Mouse (Mus musculus) left cerebral cortex, postnatal 10 days (tissue): ENCODE data around the gene Ap5b1. TPM values are rescaled to one million over a fixed set of nuclear protein-coding genes. Genes with fewer than 3 reads are reported as not detected.

Source experiments
- DNase-seq, 2 experiments: peaks; one replicate each; pipeline ENCODE4 v3.0.0; 2021 to 2022; ENCODE audit warnings: low spot score in 2 of 2, mixed read lengths in 1 of 2; ENCODE audit errors: extremely low spot score in 1 of 2
- intact Hi-C: fragments of 180-260 bp; cut with DNase I; formaldehyde crosslinking; loops from one replicate; pipeline ENCODE4 v1.15.1; 2025
- total RNA-seq, 2 experiments: library from RNA; stranded (reverse); gene quantifications; 2 replicates each; pipeline ENCODE4 v1.2.3; 2021

Ap5b1 gene
- total RNA-seq, result 1 to 10 TPM; 8.3 to 9.2 TPM

DNA sequence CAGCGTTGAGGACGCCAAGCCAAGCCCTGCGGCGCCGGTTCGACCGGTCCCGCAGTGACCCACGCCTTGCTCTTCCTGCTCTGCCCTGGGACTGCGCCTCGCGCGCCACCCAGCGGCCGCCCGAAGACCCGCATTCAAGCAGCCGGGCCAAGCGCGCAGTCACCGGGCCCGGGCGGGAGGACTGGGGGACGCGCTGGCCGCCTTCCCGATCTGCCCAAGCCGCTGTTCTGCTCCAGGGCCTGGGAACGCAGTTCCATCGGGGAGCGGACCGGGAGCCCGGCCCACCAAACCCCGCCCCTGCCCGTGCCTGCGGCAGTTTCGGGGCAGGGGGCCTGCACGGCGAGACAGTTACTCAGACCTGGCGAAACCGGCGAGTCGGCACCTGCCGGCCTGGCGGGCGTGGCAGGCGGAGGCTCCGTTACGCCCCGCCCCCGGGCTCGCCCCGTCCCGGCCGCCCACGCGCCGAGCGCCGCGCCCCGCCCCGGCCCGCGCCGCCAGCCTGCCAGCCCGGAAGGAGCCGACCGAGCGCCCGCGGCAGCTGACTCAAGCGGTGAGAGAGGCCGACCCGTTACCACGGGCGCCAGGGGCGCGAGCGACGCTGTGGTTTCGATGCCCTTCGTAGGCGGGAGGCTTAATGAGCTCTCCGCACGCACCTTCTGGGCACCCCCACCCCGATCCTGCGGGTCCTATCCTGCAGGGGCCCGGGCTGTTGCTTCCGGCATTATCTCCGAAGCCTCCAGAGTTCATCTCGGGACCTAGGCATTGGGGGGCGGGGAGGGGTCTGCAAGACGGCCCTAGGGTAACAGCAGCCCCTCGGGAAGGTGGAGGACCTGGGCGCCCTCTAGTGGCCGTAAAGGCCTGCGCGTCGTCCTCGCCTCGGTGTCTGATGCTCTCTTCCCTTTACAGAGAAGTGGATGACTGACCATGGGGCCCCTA, at the start of gene Ap5b1:
Gene Ap5b1 (plus strand): TSS at position 492 of the 936 bp plus-strand sequence.
- DNase-seq, result peak; percentile 77 to 91
- intact Hi-C loops, result loop anchor here (2.0 kb wide), 1 partner anchor 39 kb away; no protein-coding TSS in a partner anchor

DNA sequence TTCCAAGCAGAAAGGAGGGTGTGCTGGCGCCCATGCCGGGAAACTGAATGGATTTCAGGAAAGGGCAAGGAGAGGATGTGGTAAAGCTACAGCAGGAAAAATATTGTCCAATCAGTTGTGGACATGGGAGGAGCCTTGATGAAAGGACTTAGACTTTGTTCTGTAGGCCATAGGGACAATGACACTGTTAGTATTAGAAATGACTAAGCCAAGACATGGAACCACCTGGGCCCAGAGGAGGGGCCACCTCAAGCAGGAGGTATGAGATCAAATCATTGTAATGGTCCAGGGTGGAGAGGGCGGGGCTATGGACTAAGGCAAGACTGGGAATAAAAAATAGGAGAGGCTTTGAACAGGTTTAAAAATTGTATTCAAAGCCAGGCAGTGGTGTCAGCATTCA, 49.1 kb upstream of the Ap5b1 start:
- intact Hi-C loops, result no loop called here

DNA sequence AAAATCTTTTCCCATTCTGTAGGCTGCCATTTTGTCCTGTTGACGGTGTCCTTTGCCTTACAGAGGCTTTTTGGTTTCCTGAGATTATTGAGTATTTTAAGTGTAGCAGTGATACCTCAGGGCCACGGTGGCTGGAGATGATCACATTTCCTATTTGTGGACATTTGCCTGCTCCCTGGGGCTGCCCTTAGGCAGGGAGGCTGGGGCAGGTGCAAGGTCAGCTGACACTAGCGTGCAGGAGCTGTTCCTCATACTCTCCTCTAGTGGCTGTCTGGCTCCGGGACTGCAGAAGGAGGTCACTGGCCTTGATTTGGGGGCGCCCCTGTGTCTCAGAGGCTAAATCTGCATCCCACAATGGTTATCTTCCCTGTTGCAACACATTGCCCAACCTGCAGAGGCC, 42.6 kb upstream of the Ap5b1 start:
- DNase-seq, result no peak
- intact Hi-C loops, result no loop called here

More for the DNA sequence above, 49.1 kb upstream of the Ap5b1 start:
- no peak for DNase-seq

DNA sequence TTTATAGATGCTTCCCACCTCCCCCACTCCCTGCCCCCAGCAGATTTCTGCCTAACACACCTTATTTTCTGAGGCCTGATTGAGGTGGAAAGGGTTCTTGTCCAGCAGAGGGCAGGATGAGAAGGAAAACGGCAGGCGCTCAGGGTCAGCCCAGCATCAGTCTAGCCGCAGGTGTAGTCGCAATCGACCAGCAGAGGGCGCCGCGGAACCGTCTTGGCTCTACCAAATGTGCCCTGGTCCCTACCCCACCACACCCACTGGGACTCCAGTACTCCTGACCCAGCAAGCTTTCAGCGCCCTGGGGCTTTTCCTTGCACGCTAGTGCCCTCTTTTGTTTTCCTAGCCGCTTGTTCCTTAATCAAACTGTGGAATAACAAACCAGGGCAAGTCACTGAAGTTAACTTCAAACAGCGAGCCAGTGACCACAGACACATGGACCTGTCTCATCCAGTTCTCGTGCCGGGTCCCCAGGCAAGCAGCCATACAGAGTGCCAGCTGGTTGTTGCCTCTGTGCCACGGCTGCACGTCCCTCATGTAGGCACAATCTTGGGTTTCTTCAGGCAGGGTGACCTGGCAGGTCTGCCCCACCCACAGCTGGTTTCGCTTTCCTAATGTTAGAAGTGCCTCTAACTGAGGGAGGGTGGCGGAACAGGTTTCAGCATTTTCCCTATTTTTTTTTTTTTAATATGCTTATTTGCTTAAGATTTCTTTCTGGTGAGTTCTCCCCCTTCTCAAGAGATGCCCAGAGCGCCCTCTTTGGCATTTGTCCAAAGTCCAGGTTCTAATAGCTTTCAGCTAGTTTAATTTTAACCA, 38.3 kb upstream of the Ap5b1 start:
- DNase-seq, result peak; percentile 80 to 95
- intact Hi-C loops, result loop anchor here (2.0 kb wide), 1 partner anchor 39 kb away; the partner anchor contains the start of gene Ap5b1

DNA sequence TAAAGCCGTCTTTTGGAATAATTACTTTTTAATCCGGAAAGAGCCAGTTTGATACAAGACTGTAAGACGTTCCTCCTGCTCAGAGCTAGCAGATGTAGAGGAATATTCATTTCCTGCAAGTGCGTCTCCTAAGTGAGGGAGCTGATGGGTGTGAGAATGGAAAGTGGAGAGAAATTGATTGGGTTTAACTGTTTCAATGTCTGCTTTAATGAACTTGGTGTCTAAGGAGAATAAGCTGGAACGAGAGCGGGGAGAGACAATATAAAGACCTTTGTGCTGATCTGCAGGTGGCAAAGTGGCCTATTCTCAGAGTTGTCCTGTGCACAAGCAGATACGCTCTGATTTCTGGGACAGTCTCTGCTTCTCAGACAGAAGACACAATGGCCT, 37.7 kb upstream of the Ap5b1 start:
- no peak for DNase-seq
- intact Hi-C loops, result no loop called here

DNA sequence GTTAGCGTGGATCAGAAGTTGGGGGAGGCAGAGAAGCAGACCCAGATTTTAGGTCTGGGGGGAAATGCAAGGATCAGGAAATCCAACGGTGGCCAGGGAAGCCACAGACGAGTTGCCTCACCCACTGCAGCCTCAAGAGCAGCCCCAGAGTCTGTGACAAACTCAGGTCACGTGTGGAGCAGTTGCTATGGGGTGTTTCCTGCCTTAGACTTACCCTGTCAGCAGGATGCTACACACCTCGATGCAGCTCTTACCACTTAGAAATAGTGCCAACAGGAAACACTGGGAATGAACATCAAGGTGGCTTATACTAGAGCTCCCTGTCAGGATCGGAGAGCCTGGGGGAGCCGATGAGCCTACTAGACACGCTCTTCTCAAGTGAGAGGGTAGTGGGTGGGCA, 35.3 kb upstream of the Ap5b1 start:
- intact Hi-C loops, result no loop called here
- DNase-seq, result no peak

DNA sequence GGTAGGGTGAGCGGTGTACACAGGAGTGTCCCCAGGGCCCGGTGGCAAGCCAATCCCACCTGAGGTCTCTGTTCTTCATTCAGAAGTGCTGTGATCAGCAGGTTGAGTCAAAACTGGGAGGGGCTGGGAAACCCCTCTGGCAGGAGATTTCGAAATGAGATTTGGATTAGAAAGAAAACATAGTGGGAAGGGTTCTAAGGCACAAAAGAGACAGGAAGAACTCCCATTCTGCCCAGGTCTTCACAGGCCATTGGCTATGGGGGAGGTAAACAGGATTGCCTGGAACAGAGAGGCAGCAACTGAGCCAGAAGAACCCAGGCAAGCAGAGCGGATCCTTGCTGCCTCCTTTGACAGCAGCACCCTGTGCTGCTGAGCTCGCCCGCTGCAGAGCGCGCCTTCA, 29.0 kb upstream of the Ap5b1 start:
- intact Hi-C loops, result no loop called here
- DNase-seq, result no peak

DNA sequence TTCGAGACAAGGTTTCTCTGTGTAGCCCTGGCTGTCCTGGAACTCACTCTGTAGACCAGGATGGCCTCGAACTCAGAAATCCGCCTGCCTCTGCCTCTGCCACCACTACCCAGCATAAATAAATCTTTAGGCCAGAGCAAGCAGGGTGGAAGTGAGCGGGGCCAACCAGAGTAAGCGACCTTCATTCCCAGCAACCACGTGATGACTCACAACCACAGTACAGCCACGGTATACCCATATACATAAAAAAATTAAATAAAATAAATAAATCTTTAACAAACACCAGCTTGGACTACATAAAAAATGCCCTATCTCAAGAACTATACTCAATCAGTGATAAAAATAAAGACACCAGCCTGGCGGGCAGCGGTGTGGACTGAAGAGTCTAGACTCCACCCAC, 24.5 kb upstream of the Ap5b1 start:
- intact Hi-C loops, result no loop called here
- DNase-seq, result no peak

DNA sequence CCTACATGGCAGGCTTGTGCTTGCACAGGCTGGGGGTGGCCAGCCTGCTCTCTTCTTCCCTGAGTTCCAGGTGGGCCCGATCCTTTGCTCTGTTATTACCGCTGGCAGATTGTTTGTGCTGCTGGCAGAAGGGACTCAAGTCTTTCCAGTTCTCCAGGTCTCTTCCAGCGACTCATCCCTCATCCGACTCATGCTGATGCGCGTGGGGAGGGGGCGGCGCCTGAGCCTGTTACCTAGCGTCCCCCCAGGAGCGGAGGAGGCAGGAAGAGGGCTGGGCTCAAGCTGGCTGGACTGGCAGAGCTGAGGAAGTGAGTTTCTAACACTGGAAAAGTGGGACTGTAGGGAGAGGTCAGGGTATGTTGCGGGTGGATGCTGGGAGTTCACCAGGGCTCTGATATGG, 23.8 kb upstream of the Ap5b1 start:
- DNase-seq, result no peak
- intact Hi-C loops, result no loop called here

DNA sequence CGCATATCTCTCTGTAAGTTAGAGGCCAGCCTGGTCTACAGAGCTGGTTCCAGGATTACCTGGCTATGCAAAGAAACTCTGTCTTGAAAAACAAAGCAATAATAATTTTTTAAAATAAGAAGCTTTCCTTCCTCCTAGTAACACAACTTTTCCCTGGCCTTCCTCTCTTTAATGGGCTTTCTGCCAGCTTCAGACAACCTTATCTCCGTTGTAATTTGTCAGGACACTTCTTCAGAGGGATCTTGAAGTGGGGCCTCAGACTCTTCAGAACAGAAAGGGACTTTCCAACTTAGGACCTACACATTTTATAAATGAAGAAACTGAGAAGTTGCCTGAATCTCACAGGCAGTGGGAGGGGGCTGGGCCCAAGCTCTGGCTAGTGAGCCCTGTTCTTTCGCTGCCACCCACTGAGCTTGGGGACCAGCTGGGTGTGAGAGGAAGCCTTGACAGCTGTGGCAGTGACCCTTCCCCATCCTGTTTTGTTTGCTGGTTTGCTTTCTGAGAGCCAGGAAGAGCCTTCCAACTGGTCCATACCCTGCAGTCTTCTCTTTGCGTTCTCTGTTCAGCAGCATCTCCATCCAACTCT, 20.3 kb upstream of the Ap5b1 start:
- intact Hi-C loops, result no loop called here
- peak in 1 of 2 experiments; percentile 39 for DNase-seq

DNA sequence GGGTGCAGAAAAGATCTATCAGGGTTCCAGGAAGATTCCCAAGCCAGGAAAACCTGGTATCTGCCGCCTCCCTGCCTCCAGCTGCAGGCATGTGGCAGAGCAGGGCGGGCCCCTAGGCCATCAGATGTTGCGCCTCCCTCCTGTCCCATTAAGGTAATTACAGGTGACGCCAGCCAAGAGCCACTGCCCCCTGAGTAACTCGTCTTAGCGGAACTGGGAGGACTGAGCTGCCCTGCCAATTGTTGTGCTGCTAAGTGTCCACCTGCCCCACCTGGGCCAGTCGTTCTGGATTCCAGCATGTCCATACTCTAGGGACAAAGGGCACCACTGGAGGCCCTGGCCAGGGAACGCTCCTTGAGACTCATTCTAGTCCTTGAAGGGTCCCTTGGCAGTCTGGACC, 14.0 kb upstream of the Ap5b1 start:
- no peak for DNase-seq
- intact Hi-C loops, result no loop called here

DNA sequence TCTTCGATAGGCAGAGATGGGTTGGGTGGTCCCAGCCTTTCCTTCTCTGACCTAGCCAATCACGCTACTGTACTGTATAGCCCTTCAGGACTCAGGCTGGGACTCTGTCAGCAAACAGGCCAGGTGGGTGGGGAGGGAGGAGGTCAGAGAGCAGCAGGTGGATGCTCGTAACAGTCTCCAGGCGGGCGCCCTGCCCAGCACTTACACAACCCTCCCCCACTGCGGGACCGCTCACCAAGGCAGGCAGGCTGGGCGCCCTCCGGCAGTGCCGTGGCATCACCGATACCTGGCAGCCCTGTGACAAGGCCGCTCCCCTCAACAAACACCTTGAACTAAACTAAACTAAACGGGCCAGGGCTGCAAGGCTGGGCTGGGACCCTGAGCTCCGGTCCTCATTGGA, 13.6 kb upstream of the Ap5b1 start:
- DNase-seq, result no peak
- intact Hi-C loops, result no loop called here

DNA sequence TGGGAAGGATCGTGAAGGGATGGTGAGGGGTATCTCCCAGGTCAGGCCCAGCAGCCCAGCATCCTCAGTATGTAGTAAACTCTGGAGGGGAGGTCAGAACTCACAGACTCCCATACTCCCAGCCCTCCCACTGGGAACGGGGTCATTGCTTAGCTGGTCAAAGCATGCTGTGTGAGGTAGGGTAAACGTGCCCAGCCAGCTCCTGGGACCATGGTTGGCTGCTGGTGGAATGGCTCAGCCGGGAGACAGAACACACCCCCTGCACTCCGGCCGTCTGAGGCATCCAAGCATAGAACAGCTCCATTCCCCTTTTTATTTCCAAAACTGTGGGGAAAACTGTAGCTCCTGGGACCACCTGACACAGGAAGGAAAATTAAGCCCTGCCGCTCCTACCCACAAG, 9.7 kb upstream of the Ap5b1 start:
- no peak for DNase-seq
- intact Hi-C loops, result no loop called here

DNA sequence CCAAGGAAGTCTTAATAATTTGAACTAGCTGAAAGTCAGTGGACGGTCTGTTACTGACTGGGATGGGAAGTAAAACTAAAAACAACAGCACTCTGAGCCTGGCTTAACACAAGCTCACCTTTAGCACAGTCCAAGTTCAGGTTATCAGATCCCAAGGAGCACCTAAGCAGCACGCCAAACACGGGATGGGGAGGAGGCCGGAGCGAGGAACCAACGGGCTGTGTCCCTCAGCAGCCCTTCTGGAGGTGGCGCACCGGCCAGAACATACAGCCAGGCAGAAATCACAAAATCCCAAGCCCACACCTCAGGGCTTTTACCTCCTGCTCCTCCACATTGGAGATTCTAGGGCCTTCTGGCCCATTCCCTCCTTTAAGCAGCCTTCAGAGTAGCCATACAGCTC, 9.1 kb upstream of the Ap5b1 start:
- no peak for DNase-seq
- intact Hi-C loops, result no loop called here

DNA sequence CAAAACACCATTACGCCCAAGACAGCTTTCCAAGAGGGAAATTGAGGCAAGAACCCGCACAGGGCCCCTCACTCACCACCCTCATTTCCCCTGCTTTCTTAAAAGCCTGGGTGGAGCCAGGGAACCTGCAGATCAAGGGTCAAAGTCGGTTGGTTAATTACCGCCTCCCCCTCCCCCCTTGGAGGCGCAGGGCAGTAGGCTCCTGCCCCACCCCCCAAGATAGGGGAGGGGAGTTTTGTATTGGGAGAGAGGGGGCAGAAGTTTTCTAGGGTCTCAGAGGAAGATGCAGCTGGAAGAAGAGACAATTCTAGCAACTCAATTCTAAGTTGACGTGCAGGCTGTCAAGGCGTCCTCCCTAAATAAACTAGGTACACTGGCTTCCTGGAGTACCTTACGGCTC, 8.6 kb upstream of the Ap5b1 start:
- DNase-seq, result no peak
- intact Hi-C loops, result no loop called here

DNA sequence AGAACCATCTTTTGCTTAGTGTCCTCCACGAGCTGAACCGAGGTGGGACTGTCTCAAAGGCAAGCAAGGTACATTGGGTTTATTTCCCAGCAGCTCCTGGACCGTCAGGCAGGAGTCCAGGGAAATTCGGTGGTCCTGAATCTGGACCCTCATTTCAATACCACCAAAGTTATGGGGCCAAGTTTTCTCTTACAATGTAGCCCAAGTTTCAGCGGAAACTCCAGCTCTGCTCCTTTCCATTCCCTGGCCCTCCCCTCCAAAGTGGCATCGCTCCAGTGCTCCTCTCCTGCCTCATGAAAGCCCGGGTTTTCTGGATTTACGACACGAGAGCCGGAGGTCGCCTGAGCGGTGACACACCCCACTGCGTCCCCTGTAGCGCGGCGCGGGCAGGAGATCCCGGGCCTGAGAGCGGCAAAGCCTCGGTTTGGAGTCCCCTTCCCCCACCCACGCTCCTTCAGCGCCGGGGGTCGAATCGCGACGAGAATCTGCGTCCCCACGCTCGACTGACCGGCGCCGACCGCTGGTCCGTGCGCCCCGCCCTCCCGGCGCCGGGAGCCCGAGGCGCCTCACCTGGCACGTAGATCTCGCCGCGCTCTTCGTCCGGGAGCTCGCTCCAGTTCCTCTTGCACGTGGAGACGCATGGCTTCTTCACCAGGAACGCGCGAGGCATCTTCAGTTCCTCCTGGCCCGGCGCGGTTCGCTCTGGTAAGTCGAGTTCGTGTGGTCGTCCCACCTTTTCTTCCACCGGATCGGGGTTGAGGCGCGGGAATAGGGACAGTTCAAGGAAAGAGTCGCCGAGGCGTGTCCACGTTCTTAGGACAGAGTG, 8.0 kb upstream of the Ap5b1 start:
- no peak for DNase-seq
- intact Hi-C loops, result no loop called here

DNA sequence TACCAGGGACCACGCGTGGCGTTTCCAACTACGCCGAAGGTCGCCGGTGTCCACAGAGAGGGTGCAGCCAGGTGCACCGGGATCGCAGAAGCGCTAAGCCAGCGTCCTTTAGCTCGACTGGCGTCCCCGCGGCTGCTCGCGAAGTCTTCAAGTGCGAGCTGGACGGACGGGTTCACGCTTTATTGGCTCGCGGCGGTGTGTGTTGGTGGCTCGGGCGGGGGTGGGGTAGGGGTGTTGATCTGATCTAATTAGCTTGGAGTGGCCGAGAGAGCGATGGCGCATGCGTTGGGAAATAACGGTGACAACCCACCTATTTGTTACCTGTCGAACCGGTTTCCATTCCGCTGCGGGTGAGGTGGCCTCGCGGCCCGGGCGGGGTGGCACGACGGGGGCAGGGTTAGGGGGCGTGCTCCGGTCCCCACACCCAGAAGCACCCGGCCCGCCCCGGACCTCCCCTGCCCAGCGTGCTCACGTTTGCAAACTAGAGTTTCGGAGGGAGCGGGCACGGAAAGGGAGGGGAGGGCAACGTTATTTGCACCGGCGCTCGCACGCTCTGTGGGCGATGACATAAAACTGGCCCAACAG, 7.3 kb upstream of the Ap5b1 start, which contains the start of gene Ovol1:
Gene Ovol1 (minus strand): TSS at position 190 of the 585 bp plus-strand sequence.
- intact Hi-C loops, result no loop called here
- DNase-seq, result no peak

DNA sequence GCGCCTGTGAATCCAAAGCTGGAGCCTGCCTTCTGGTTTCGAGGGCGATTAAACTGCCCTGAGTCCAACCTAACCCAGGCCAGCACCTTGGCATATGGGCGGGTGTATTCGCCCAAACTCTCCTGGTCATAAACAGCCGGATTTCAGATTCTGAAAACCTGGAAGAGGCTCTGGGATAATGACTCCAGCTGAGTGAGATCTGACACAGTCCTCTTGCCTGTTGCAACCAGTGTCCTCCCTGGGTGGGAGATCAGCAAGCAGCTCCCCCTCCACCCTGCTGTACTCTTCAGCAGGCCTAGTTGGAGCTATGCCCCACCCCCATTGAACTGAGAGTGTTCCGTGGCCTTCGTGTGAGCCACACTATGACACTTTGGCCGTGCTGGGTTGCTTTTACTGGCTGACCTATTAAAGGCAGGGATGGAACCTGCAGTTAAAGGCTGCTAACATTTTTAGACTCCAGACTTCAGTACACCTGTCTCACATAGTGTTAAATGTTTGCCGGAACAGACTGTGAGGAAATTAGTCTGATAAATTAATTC, 6.5 kb upstream of the Ap5b1 start:
- intact Hi-C loops, result no loop called here
- DNase-seq, result no peak
